In the genomic region with DNA sequence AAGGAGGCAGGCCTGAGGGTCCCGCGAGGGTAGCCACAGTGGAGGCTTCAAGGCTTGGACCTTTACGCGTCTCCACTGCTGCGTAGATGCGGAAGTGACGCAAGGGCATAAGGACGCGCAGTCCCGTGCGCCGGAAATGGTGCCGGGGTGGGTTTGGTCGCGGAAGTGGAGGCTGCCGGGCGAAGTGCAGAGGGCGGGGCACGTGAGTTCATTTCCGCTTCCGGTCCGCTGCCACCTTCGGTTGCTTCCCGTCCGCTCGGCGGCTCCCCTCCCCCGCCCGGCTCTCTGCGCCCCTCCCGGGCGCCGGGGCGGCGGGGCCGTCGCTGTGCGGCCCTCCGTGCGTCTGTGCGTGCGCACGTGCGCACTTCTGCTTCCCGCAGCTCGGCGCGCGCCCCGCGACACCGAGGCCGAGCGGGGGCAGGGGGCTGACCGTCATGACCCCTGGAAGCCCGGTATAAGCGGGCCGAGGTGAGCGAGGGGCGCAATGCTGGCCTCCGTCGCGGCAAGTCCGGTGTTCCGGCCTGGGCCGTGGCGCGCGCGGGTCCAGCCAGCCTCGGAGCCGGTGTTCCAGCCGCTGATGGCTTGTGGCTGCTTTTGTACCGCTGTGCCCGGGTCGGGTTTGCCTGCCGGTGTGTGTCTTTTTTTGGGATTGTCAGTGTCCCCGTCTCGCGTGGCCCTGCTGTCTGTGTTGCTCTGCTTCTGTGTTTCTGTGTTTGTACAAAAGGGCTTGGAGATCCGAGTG, we compare ENCODE assay signal across 7 mouse cellular contexts. TPM values are rescaled to one million over a fixed set of nuclear protein-coding genes. Genes with fewer than 3 reads are reported as not detected.
DNase-seq lines count a peak whose midpoint lies in the region; ATAC-seq lines count a peak whose summit lies in the region.

A gene (plus strand): TSS at position 226 of the 742 bp plus-strand sequence.

- WGBS in embryonic facial prominence, embryonic 10.5 days, result under 1% methylated on average over 76 of the region's 81 CpGs
- WGBS in limb, embryonic 10.5 days, result under 1% methylated on average over 71 of the region's 81 CpGs
- WGBS in midbrain, embryonic 13.5 days, result under 1% methylated on average over 79 of the region's 81 CpGs

- H3K36me3 ChIP-seq in embryonic facial prominence, embryonic 10.5 days (replicated peaks), result peaks cover 76% of the 10 kb centered on the region
- peaks cover 74% of the 10 kb centered on the region for H3K36me3 ChIP-seq in limb, embryonic 10.5 days
- peaks cover 57% of the 10 kb centered on the region for H3K36me3 ChIP-seq in midbrain, embryonic 13.5 days

- peak within 1 kb of the TSS; percentile 95 for H3K27ac ChIP-seq in embryonic facial prominence, embryonic 10.5 days (replicated peaks)
- H3K27ac ChIP-seq in limb, embryonic 10.5 days, result peak within 1 kb of the TSS; percentile 89
- peak within 1 kb of the TSS; percentile 90 for H3K27ac ChIP-seq in midbrain, embryonic 13.5 days

- peak within 1 kb of the TSS; percentile 98 for H3K4me3 ChIP-seq in embryonic facial prominence, embryonic 10.5 days
- peak within 1 kb of the TSS; percentile 81 for H3K4me3 ChIP-seq in limb, embryonic 10.5 days
- peak within 1 kb of the TSS; percentile 98 for H3K4me3 ChIP-seq in midbrain, embryonic 13.5 days (replicated peaks)

- H3K9me3 ChIP-seq in embryonic facial prominence, embryonic 10.5 days, result no peaks in the 10 kb centered on the region
- no peaks in the 10 kb centered on the region for H3K9me3 ChIP-seq in limb, embryonic 10.5 days (replicated peaks)
- no peaks in the 10 kb centered on the region for H3K9me3 ChIP-seq in midbrain, embryonic 13.5 days

- peak; percentile 98 for DNase-seq in adrenal gland, postnatal 10 days
- peak; percentile 97 for DNase-seq in embryonic facial prominence, embryonic 10.5 days (ENCODE audit: low spot score)
- peak; percentile 94 for DNase-seq in kidney, adult 11 months
- DNase-seq in limb, embryonic 10.5 days (ENCODE audit: low spot score), result peak; percentile 99
- DNase-seq in spleen, adult 12 weeks (ENCODE audit: low spot score), result peak; percentile 89

- H3K4me2 ChIP-seq in midbrain, embryonic 13.5 days (replicated peaks), result peak within 1 kb of the TSS; percentile 95

- ATAC-seq in granulocyte monocyte progenitor cell, adult 5-6 weeks (replicated peaks; ENCODE audit: poor library complexity, severe bottlenecking), result peak; percentile 92
- ATAC-seq in midbrain, embryonic 13.5 days, result peak; percentile 98

- peaks cover 17% of the 10 kb centered on the region for H3K4me1 ChIP-seq in embryonic facial prominence, embryonic 10.5 days
- peaks cover 14% of the 10 kb centered on the region for H3K4me1 ChIP-seq in limb, embryonic 10.5 days
- H3K4me1 ChIP-seq in midbrain, embryonic 13.5 days (replicated peaks), result peaks cover 25% of the 10 kb centered on the region

- H3K9ac ChIP-seq in midbrain, embryonic 13.5 days (replicated peaks), result peak within 1 kb of the TSS; percentile 96

- no peaks in the 10 kb centered on the region for H3K27me3 ChIP-seq in embryonic facial prominence, embryonic 10.5 days (replicated peaks; ENCODE audit: low read depth, poor library complexity, severe bottlenecking)
- no peaks in the 10 kb centered on the region for H3K27me3 ChIP-seq in limb, embryonic 10.5 days (ENCODE audit: low read depth, poor library complexity, severe bottlenecking)
- H3K27me3 ChIP-seq in midbrain, embryonic 13.5 days, result no peaks in the 10 kb centered on the region

RNA-seq across cellular contexts. Expression of the gene that starts here (rescaled TPM):
- 100 to 1,000 TPM; 144 to 150 TPM for total RNA-seq in adrenal gland, postnatal 10 days (2021)
- polyA plus RNA-seq in embryonic facial prominence, embryonic 10.5 days (2016; fragmentation: Nextera tagmentation; extraction: Ambion mirVana), result 56.7 and 58.8 TPM in 2 replicates
- total RNA-seq in granulocyte monocyte progenitor cell, adult 5-6 weeks (2014; fragmentation: Nextera tagmentation), result 56.6 and 57.4 TPM in 2 replicates
- total RNA-seq in granulocyte monocyte progenitor cell, adult 5-6 weeks (2017), result 34.4 and 62.6 TPM in 2 replicates
- polyA plus RNA-seq in limb, embryonic 10.5 days (2016; fragmentation: Nextera tagmentation; extraction: Ambion mirVana), result 64.5 and 69.1 TPM in 2 replicates
- polyA plus RNA-seq in midbrain, embryonic 13.5 days (2015; fragmentation: Nextera tagmentation; extraction: Ambion mirVana), result 73.5 and 80.1 TPM in 2 replicates

Comparison
In these comparisons a context has a peak if more than half of its experiments do, and no peak if none do; other contexts are left out.
1. Peak in every context shown above with its lines: DNase-seq, ATAC-seq, H3K4me3 ChIP-seq and H3K27ac ChIP-seq.